Mouse (Mus musculus): ENCODE data around the gene Socs3.

- TF ChIP-seq CTCF (IDR thresholded peaks at IDR 0.05; ENCODE audit: low read depth, low read length) (no peak), POLR2A (IDR thresholded peaks at IDR 0.05; ENCODE audit: extremely low read depth, insufficient read depth, low read length) (no peak)
Measured at GRCm38 (mm10) chr11:117964294-117964693, 5.6 kb downstream of the Socs3 start.
